Mouse (Mus musculus) MEL (cell line): ENCODE results near the gene Atf5. TPM values are rescaled to one million over a fixed set of nuclear protein-coding genes. Genes with fewer than 3 reads are reported as not detected.

ENCODE experiments used
- DNase-seq: peaks from one replicate; pipeline ENCODE4 v3.0.0; 2011; ENCODE audit warnings: low read depth, low spot score
- H3K27ac ChIP-seq: 2 replicates; pipeline ENCODE4 v1.5.1; 2012; ENCODE audit warnings: low read depth, mild to moderate bottlenecking, control low read depth, low read length, moderate library complexity; ENCODE audit not compliant: control insufficient read depth
- H3K27me3 ChIP-seq, 2 experiments: fragments of 150-350 bp in 1 of 2; sonication (generic) in 1 of 2; 2 replicates each; pipeline ENCODE4 v1.6.1; 2012; ENCODE audit warnings: low read length in 2 of 2, mild to moderate bottlenecking in 2 of 2, improper control_type of control experiment in 1 of 2, moderate library complexity in 1 of 2; ENCODE audit not compliant: insufficient read depth in 2 of 2, control insufficient read depth in 1 of 2
- H3K36me3 ChIP-seq, 2 experiments: 2 replicates each; pipeline ENCODE4 v1.6.1; 2012 to 2014; ENCODE audit warnings: low read length in 2 of 2, improper control_type of control experiment in 1 of 2, inconsistent platforms in 1 of 2, mild to moderate bottlenecking in 1 of 2; ENCODE audit not compliant: insufficient read depth in 2 of 2, control insufficient read depth in 1 of 2
- H3K4me1 ChIP-seq, 2 experiments: fragments of 150-350 bp in 1 of 2; sonication (generic) in 1 of 2; 2 replicates each; pipeline ENCODE4 v1.6.1; 2012; ENCODE audit warnings: low read length in 2 of 2, improper control_type of control experiment in 1 of 2, mild to moderate bottlenecking in 1 of 2; ENCODE audit not compliant: insufficient read depth in 2 of 2, control insufficient read depth in 1 of 2
- H3K4me3 ChIP-seq, 2 experiments: fragments of 150-350 bp in 1 of 2; sonication (generic) in 1 of 2; 2 replicates each; pipeline ENCODE4 v1.5.1; 2012; ENCODE audit warnings: low read depth in 2 of 2, low read length in 2 of 2, mild to moderate bottlenecking in 2 of 2, moderate library complexity in 2 of 2, control low read depth in 1 of 2, improper control_type of control experiment in 1 of 2; ENCODE audit not compliant: control insufficient read depth in 1 of 2, insufficient read depth in 1 of 2
- H3K79me2 ChIP-seq: 2 replicates; pipeline ENCODE4 v1.6.1; 2012; ENCODE audit warnings: mild to moderate bottlenecking, low read length, moderate library complexity; ENCODE audit not compliant: control insufficient read depth, poor library complexity, insufficient read depth
- H3K9ac ChIP-seq: 2 replicates; pipeline ENCODE4 v1.6.1; 2012; ENCODE audit warnings: low read depth, mild to moderate bottlenecking, control low read depth, low read length, moderate library complexity; ENCODE audit not compliant: control insufficient read depth, poor library complexity, severe bottlenecking
- H3K9me3 ChIP-seq: fragments of 150-350 bp; sonication (generic); replicated peaks from 2 replicates; pipeline ENCODE4 v1.6.1; 2012; ENCODE audit warnings: mild to moderate bottlenecking, low read length, improper control_type of control experiment, moderate library complexity; ENCODE audit not compliant: insufficient read depth
- BHLHE40 ChIP-seq: IDR thresholded peaks from 2 replicates; pipeline ENCODE4 v1.6.1; 2012; ENCODE audit warnings: low read depth, mild to moderate bottlenecking, inconsistent platforms, low read length, improper control_type of control experiment, borderline replicate concordance
- CHD2 ChIP-seq: IDR thresholded peaks from 2 replicates; pipeline ENCODE4 v1.6.1; 2011; ENCODE audit warnings: low read length, improper control_type of control experiment
- CTCF ChIP-seq, 3 experiments: IDR thresholded peaks in 2 of 3; conservative IDR thresholded peaks in 1 of 3; 2 replicates each; pipeline ENCODE4 v1.5.1; 2011 to 2012; ENCODE audit warnings: low read length in 3 of 3, low read depth in 2 of 3, mild to moderate bottlenecking in 2 of 3, improper control_type of control experiment in 1 of 3, inconsistent platforms in 1 of 3, mixed read lengths in 1 of 3, moderate library complexity in 1 of 3; ENCODE audit not compliant: control insufficient read depth in 1 of 3, insufficient read depth in 1 of 3, poor library complexity in 1 of 3, severe bottlenecking in 1 of 3
- ELF1 ChIP-seq: IDR thresholded peaks from 2 replicates; pipeline ENCODE4 v1.6.1; 2014; ENCODE audit warnings: low read depth, mild to moderate bottlenecking, inconsistent platforms, low read length, improper control_type of control experiment, moderate library complexity
- GATA1 ChIP-seq: IDR thresholded peaks from 2 replicates; pipeline ENCODE4 v1.6.1; 2011; ENCODE audit warnings: low read depth, low read length, improper control_type of control experiment
- JUND ChIP-seq: IDR thresholded peaks from 2 replicates; pipeline ENCODE4 v1.6.1; 2011; ENCODE audit warnings: low read depth, mild to moderate bottlenecking, improper control_type of control experiment, low read length
- MAFK ChIP-seq: IDR thresholded peaks from 2 replicates; pipeline ENCODE4 v1.6.1; 2011; ENCODE audit warnings: low read depth, mild to moderate bottlenecking, low read length, improper control_type of control experiment, borderline replicate concordance
- MAX ChIP-seq: IDR thresholded peaks from 2 replicates; pipeline ENCODE4 v1.6.1; 2011; ENCODE audit warnings: low read length, improper control_type of control experiment
- MEF2A ChIP-seq: IDR thresholded peaks from 2 replicates; pipeline ENCODE4 v1.6.1; 2014; ENCODE audit warnings: low read depth, mild to moderate bottlenecking, inconsistent platforms, low read length, improper control_type of control experiment; ENCODE audit not compliant: poor library complexity, insufficient replicate concordance, severe bottlenecking; ENCODE audit errors: extremely low read depth
- MXI1 ChIP-seq: IDR thresholded peaks from 2 replicates; pipeline ENCODE4 v1.6.1; 2011; ENCODE audit warnings: mild to moderate bottlenecking, low read depth, low read length, improper control_type of control experiment
- MYB ChIP-seq: IDR thresholded peaks from 2 replicates; pipeline ENCODE4 v1.6.1; 2011; ENCODE audit warnings: mild to moderate bottlenecking, low read depth, low read length, improper control_type of control experiment
- POLR2A ChIP-seq, 2 experiments: IDR thresholded peaks; 2 replicates each; pipeline ENCODE4 v1.6.1; 2011 to 2012; ENCODE audit warnings: low read length in 2 of 2, mild to moderate bottlenecking in 2 of 2, control low read depth in 1 of 2, improper control_type of control experiment in 1 of 2, low read depth in 1 of 2, moderate library complexity in 1 of 2; ENCODE audit not compliant: control insufficient read depth in 1 of 2, insufficient read depth in 1 of 2, poor library complexity in 1 of 2
- POLR2AphosphoS2 ChIP-seq: IDR thresholded peaks from 2 replicates; pipeline ENCODE4 v1.6.1; 2011; ENCODE audit warnings: low read length, improper control_type of control experiment
- POLR2AphosphoS5 ChIP-seq: IDR thresholded peaks from 2 replicates; pipeline ENCODE4 v1.6.1; 2012; ENCODE audit warnings: low read depth, borderline replicate concordance, mild to moderate bottlenecking, inconsistent platforms, low read length, moderate library complexity, mixed read lengths
- RAD21 ChIP-seq: IDR thresholded peaks from 2 replicates; pipeline ENCODE4 v1.6.1; 2011; ENCODE audit warnings: mild to moderate bottlenecking, low read depth, low read length, improper control_type of control experiment
- SIN3A ChIP-seq: IDR thresholded peaks from 2 replicates; pipeline ENCODE4 v1.6.1; 2012; ENCODE audit warnings: low read length, improper control_type of control experiment, inconsistent platforms
- SMC3 ChIP-seq: IDR thresholded peaks from 2 replicates; pipeline ENCODE4 v1.6.1; 2011; ENCODE audit warnings: low read depth, low read length, improper control_type of control experiment
- TBP ChIP-seq: IDR thresholded peaks from 2 replicates; pipeline ENCODE4 v1.8.0; 2011; ENCODE audit warnings: low read depth, low read length, improper control_type of control experiment
- USF1 ChIP-seq: IDR thresholded peaks from 2 replicates; pipeline ENCODE4 v1.6.1; 2014; ENCODE audit warnings: low read depth, mild to moderate bottlenecking, inconsistent platforms, low read length, improper control_type of control experiment, moderate library complexity
- ZC3H11A ChIP-seq: IDR thresholded peaks from 2 replicates; pipeline ENCODE4 v1.6.1; 2012; ENCODE audit warnings: low read depth, mild to moderate bottlenecking, inconsistent platforms, low read length, improper control_type of control experiment
- polyA plus RNA-seq, 2 experiments: library from polyadenylated mRNA; stranded (reverse) in 1 of 2; unstranded in 1 of 2; fragments of >175 nt in 1 of 2; fragments of >200 nt in 1 of 2; gene quantifications; 2 replicates each; pipeline versions ENCODE4 v1.2.1 to v1.2.4; 2012; ENCODE audit warnings: low replicate concordance in 2 of 2, low read depth in 1 of 2; ENCODE audit not compliant: insufficient read length in 2 of 2, insufficient read depth in 1 of 2, missing spikeins in 1 of 2
- total RNA-seq: library from RNA; depleted of rRNA; stranded (reverse); fragments of 300-350 nt; gene quantifications from 2 replicates; pipeline ENCODE4 v1.2.3, GENCODE M21; 2012

Gene Atf5
- total and polyA plus RNA-seq, 3 experiments = 17.6 to 95.5 TPM; not detected in 1

GRCm38 (mm10) chr7:44845006-44845405, 28.5 kb upstream of the Atf5 start:
- Histone ChIP-seq H3K4me1 (0 out of 4 replicates have a peak, but pooled peaks cover 0 to 3% of the 10 kb centered on the region in 2 experiments), H3K27me3 (no peaks in the 10 kb centered on the region), H3K36me3 (no peaks in the 10 kb centered on the region; a peak in 1 of 4 replicates), H3K4me3 (no peak overlapping the region), H3K9me3 (no peaks in the 10 kb centered on the region), H3K27ac (no peak overlapping the region)
- DNase-seq = no peak
- TF ChIP-seq SMC3 (no peak), JUND (no peak), POLR2AphosphoS5 (no peak), MXI1 (no peak), BHLHE40 (no peak)
- TF ChIP-seq, all 39 proteins: peak for 0
- Histone ChIP-seq H3K9ac (no peak overlapping the region), H3K79me2 (peaks cover 7% of the 10 kb centered on the region)

GRCm38 (mm10) chr7:44841825-44842463, 25.5 kb upstream of the Atf5 start:
- Histone ChIP-seq H3K36me3 (no peaks in the 10 kb centered on the region; a peak in 1 of 4 replicates), H3K79me2 (no peaks in the 10 kb centered on the region), H3K9ac (no peak overlapping the region), H3K4me3 (no peak overlapping the region), H3K9me3 (no peaks in the 10 kb centered on the region), H3K4me1 (no peaks in the 10 kb centered on the region), H3K27ac (no peak overlapping the region), H3K27me3 (no peaks in the 10 kb centered on the region)
- TF ChIP-seq MEF2A (no peak), CTCF (IDR thresholded peaks at IDR 0.05 in 2 of 3, conservative IDR thresholded peaks at IDR 0.05 in 1 of 3; ENCODE audit: control insufficient read depth in 1 of 3, insufficient read depth in 1 of 3, low read depth in 2 of 3, low read length in 3 of 3, poor library complexity in 1 of 3, severe bottlenecking in 1 of 3) (no peak), SIN3A (no peak), USF1 (no peak), POLR2AphosphoS2 (no peak), ZC3H11A (no peak), CHD2 (no peak), MAFK (no peak), JUND (no peak), MAX (no peak), ELF1 (no peak), GATA1 (no peak), POLR2A (IDR thresholded peaks at IDR 0.05; ENCODE audit: control insufficient read depth in 1 of 2, insufficient read depth in 1 of 2, low read depth in 1 of 2, low read length in 2 of 2, poor library complexity in 1 of 2) (no peak), POLR2AphosphoS5 (no peak), MYB (no peak), RAD21 (no peak), TBP (no peak)
- DNase-seq = no peak
